Mouse (Mus musculus): ENCODE measurements around the gene Ntmt1. TPM values are rescaled to one million over a fixed set of nuclear protein-coding genes. Genes with fewer than 3 reads are reported as not detected.

The Ntmt1 gene
- total RNA-seq, 2 experiments from 2014 or later = 41.3 to 41.9 TPM

DNA sequence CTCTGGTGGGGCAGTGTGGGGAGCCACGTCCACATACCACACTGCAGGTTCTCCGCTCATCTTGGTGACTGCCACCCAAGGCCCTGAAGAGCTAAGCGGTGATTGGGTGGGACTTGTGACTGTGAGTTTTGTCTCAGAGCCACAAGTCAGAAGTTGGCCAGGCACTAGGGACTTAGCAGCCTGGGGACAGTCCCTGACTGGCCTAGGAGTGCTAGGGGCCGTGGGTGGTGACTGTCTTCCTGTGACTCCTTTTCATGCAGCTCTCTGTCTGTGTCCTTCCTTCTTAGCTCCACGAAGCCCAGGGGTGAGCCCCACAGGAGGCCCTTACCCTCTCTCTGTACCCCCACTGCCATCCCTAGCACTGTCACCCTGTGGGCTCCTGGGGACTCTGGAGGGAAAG, 12.2 kb downstream of the Ntmt1 start:
- intact Hi-C loops (cut with DNase I) = no loop called here

GRCm38 (mm10) chr2:30821073-30821472, 13.4 kb downstream of the Ntmt1 start:
- intact Hi-C loops (cut with DNase I) = no loop called here
- DNase-seq = no peak

More for the DNA sequence above, 12.2 kb downstream of the Ntmt1 start:
- no peak for DNase-seq

GRCm38 (mm10) chr2:30822460-30822859, 14.8 kb downstream of the Ntmt1 start:
- intact Hi-C loops (cut with DNase I) = no loop called here
- no peak for DNase-seq

- intact Hi-C loops (cut with DNase I) = no loop called here
- DNase-seq = peak; percentile 65 to 72
Observed at GRCm38 (mm10) chr2:30823385-30824153, 15.9 kb downstream of the Ntmt1 start.

- DNase-seq = peak; percentile 43 to 57
- intact Hi-C loops (cut with DNase I) = no loop called here
Observed at GRCm38 (mm10) chr2:30826825-30827748, 19.5 kb downstream of the Ntmt1 start.

DNA sequence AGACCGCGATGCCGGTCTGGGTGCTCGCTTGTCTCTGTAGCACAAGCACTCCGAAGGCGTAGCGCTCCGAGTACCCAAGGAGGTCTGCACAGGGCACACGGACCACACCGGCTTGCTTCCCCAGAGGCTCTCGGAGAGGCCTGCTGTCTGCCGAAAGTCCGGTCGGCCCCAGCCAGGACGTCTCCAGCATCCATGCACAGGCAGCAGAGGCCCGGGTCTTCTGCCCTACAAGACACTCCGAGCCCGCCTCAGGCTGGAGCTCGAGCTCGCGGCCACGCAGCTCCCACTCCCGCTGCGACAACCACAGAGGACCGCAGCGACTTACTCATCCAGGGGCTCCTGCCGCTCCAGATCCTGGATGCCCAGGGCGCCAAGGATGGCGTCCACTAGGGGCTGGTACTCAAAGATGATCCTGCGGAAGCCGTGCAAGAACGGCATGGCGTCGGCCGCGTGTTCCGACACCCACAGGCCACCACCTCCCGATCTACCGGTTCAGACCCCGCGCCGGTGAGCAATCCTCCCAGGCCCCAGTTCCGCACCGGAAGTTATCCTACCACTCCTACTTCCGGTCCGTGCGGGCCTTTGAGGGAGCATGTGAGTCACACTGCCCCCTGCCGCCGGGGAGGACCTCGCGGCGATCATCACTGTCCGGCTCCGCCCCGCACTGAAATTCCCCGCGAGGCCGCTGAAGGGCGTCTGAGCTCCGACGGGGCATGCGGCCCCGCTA, 20.3 kb downstream of the Ntmt1 start:
- peak; percentile 96 to 99 for DNase-seq
- intact Hi-C loops (cut with DNase I) = loop anchor here (2.0 kb wide), 1 partner anchor 107 kb away; no protein-coding TSS in a partner anchor

DNA sequence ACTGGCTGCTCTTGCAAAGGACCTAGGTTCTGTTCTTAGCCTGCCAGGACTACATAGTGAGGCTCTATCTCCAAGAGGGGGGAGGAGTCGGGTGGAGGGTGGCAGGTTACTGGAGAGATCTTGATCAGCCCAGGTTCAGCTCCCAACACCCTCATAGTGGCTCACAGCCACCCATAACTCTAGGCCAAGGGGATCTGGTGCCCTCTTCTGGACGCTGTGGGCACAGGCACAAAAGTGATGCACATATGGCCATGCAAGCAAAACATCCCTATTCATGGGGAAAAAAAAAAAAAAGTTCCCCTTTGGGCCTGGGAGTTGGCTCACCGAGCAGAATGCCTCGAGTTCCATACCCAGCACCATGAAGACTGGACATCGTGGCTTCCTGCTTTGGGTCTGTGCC, 21.7 kb downstream of the Ntmt1 start:
- no peak for DNase-seq

GRCm38 (mm10) chr2:30830283-30830795, 22.7 kb downstream of the Ntmt1 start, which contains the start of gene Asb6:
Gene Asb6, minus strand, starts transcription at chr2:30830333.
- DNase-seq = no peak
- intact Hi-C loops (cut with DNase I) = no loop called here

More for the DNA sequence above, 21.7 kb downstream of the Ntmt1 start:
- intact Hi-C loops (cut with DNase I) = loop anchor here (2.0 kb wide), 1 partner anchor 105 kb away; no protein-coding TSS in a partner anchor

GRCm38 (mm10) chr2:30833644-30834043, 26.0 kb downstream of the Ntmt1 start:
- intact Hi-C loops (cut with DNase I) = no loop called here

GRCm38 (mm10) chr2:30834373-30835022, 26.9 kb downstream of the Ntmt1 start, which contains the start of gene Prrx2:
Gene Prrx2, plus strand, starts transcription at chr2:30834972.
- DNase-seq = no peak
- intact Hi-C loops (cut with DNase I) = no loop called here

More at GRCm38 (mm10) chr2:30833644-30834043, 26.0 kb downstream of the Ntmt1 start:
- no peak for DNase-seq

GRCm38 (mm10) chr2:30836238-30836990, 28.8 kb downstream of the Ntmt1 start:
- no peak for DNase-seq
- intact Hi-C loops (cut with DNase I) = no loop called here

- DNase-seq = no peak
- intact Hi-C loops (cut with DNase I) = no loop called here
Observed at GRCm38 (mm10) chr2:30842615-30843014, 35.0 kb downstream of the Ntmt1 start.

DNA sequence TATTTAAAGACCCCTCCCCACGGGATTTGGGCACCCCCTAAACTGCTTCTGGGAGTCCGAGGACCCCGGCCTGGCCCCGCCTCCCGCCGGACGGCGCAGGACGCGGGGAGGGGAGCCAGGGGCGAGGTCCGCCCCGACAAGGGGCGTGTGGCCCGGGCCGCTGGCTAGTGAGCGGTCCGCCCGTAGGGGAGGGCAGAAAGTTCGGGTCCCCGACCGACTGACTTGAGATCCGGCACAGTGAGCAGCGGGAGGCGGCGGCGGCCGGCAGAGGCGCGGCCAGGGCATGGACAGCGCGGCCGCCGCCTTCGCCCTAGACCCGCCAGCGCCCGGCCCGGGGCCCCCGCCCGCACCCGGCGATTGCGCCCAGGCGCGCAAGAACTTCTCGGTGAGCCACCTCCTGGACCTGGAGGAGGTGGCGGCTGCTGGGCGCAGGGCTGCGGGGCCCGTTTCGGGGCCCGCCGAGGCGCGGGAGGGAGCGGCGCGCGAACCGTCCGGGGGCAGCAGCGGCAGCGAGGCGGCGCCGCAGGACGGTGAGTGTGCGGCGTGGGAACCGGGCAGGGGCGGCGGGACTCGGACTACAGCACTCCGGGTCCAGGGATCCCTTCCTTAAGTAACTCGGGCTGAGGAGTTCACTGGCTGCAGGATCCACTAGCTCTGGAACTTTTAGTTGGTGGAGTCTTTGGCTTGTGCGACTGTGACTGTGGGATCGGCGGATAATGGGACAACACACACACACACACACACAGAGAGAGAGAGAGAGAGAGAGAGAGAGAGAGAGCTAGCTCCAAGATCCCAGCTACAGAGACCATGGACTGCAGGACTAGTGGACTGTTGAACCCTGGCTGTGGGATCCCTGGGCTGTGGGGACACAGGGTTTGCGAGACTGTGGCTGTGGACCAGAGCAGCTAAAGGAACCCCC, 37.8 kb downstream of the Ntmt1 start:
- DNase-seq = peak in 1 of 2 experiments; percentile 46
- intact Hi-C loops (cut with DNase I) = no loop called here

- intact Hi-C loops (cut with DNase I) = no loop called here
- DNase-seq = no peak
Observed at GRCm38 (mm10) chr2:30846236-30846635, 38.6 kb downstream of the Ntmt1 start.

- intact Hi-C loops (cut with DNase I) = no loop called here
- no peak for DNase-seq
Observed at GRCm38 (mm10) chr2:30846723-30847122, 39.1 kb downstream of the Ntmt1 start.

GRCm38 (mm10) chr2:30848184-30848583, 40.6 kb downstream of the Ntmt1 start:
- DNase-seq = no peak
- intact Hi-C loops (cut with DNase I) = no loop called here

DNA sequence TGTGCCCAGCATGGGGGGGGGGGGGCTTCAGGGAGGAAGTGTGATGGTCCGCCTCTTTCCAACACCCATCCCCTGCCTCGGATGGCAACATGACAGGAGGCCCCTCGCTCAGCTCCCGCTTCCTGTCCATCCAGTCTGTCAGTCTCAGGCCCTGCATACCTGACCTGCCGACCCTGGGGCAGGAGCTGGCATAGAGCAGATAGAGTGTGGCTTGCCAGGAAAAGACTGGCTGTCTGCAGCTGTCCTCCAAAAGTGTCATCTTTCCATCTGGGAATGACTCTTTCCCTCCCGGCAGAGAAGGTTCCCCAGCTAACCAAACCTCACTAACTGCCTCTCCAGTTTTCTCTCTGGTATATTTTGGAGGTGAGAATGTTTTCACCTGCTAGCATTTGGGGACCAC, 43.0 kb downstream of the Ntmt1 start:
- intact Hi-C loops (cut with DNase I) = no loop called here

GRCm38 (mm10) chr2:30852771-30853313, 45.2 kb downstream of the Ntmt1 start:
- intact Hi-C loops (cut with DNase I) = no loop called here
- DNase-seq = no peak

More for the DNA sequence above, 43.0 kb downstream of the Ntmt1 start:
- DNase-seq = no peak

Measured in heart, postnatal 10 days (tissue).